Mouse (Mus musculus): ENCODE measurements around the gene Csnk2a2.

The Csnk2a2 gene

GRCm38 (mm10) chr8:95424682-95425081 lies 65.2 kb downstream of the Csnk2a2 start:
- DNase-seq (ENCODE audit: low spot score), result no peak

GRCm38 (mm10) chr8:95422193-95422810 lies 67.5 kb downstream of the Csnk2a2 start:
- DNase-seq (ENCODE audit: low spot score), result peak; percentile 64

- DNase-seq (ENCODE audit: low spot score), result no peak
Observed at GRCm38 (mm10) chr8:95411309-95411972, 78.4 kb downstream of the Csnk2a2 start.

- no peak for DNase-seq (ENCODE audit: low spot score)
Observed at GRCm38 (mm10) chr8:95409518-95409917, 80.3 kb downstream of the Csnk2a2 start.

- no peak for DNase-seq (ENCODE audit: low spot score)
Observed at GRCm38 (mm10) chr8:95401091-95401490, 88.7 kb downstream of the Csnk2a2 start.

GRCm38 (mm10) chr8:95399131-95399530 lies 90.7 kb downstream of the Csnk2a2 start:
- DNase-seq (ENCODE audit: low spot score), result no peak

GRCm38 (mm10) chr8:95397201-95397600 lies 92.6 kb downstream of the Csnk2a2 start:
- DNase-seq (ENCODE audit: low spot score), result no peak

GRCm38 (mm10) chr8:95396752-95397151 lies 93.1 kb downstream of the Csnk2a2 start:
- DNase-seq (ENCODE audit: low spot score), result no peak

Measured in MN1 (cell line).